Mouse (Mus musculus) liver, embryonic 14.5 days (tissue): ENCODE measurements around the gene Zfp280b. TPM values are rescaled to one million over a fixed set of nuclear protein-coding genes. Genes with fewer than 3 reads are reported as not detected.

Source experiments
- ATAC-seq: fragments of 200-750 bp; cut with Nextera tagmentation; 2 replicates; pipeline ENCODE4 v1.8.0; 2017; ENCODE audit warnings: moderate number of reproducible peaks, mild to moderate bottlenecking, moderate library complexity; ENCODE audit not compliant: insufficient read depth
- DNase-seq, 3 experiments: peaks; one replicate each; pipeline ENCODE4 v3.0.0-alpha.2; 2012 to 2013; ENCODE audit warnings: low read depth in 3 of 3, low spot score in 3 of 3
- H3K27ac ChIP-seq: fragments of 300-500 bp; sonication (generic); 2 replicates; pipeline ENCODE4 v1.5.1; 2014; ENCODE audit warnings: moderate library complexity, mild to moderate bottlenecking, control low read depth, inconsistent platforms
- H3K27me3 ChIP-seq: fragments of 300-500 bp; sonication (generic); 2 replicates; pipeline ENCODE4 v1.6.1; 2014; ENCODE audit warnings: mild to moderate bottlenecking, low read length, moderate library complexity; ENCODE audit not compliant: control insufficient read depth, insufficient read depth
- H3K36me3 ChIP-seq: fragments of 300-500 bp; sonication (generic); replicated peaks from 2 replicates; pipeline ENCODE4 v1.6.1; 2014; ENCODE audit warnings: low read depth; ENCODE audit not compliant: control insufficient read depth, insufficient read depth
- H3K4me1 ChIP-seq, 2 experiments: fragments of 200-500 bp in 1 of 2; fragments of 300-500 bp in 1 of 2; sonication (generic) in 1 of 2; replicated peaks; 2 replicates each; pipeline ENCODE4 v1.6.1; 2012 to 2014; ENCODE audit warnings: antibody characterized with exemption in 1 of 2, inconsistent platforms in 1 of 2, low read length in 1 of 2; ENCODE audit not compliant: control insufficient read depth in 2 of 2, insufficient read depth in 2 of 2
- H3K4me2 ChIP-seq: fragments of 300-500 bp; sonication (generic); 2 replicates; pipeline ENCODE4 v1.6.1; 2014; ENCODE audit warnings: low read depth, mild to moderate bottlenecking, control low read depth, moderate library complexity
- H3K4me3 ChIP-seq, 2 experiments: fragments of 200-500 bp in 1 of 2; fragments of 300-500 bp in 1 of 2; sonication (generic) in 1 of 2; 2 replicates each; pipeline ENCODE4 v1.5.1; 2012 to 2014; ENCODE audit warnings: low read depth in 2 of 2, low read length in 2 of 2, mild to moderate bottlenecking in 2 of 2, control low read depth in 1 of 2, inconsistent platforms in 1 of 2, moderate library complexity in 1 of 2; ENCODE audit not compliant: insufficient read depth in 1 of 2
- H3K9ac ChIP-seq: fragments of 300-500 bp; sonication (generic); replicated peaks from 2 replicates; pipeline ENCODE4 v1.6.1; 2014; ENCODE audit warnings: mild to moderate bottlenecking, control low read depth, moderate library complexity
- H3K9me3 ChIP-seq: fragments of 300-500 bp; sonication (generic); 2 replicates; pipeline ENCODE4 v1.6.1; 2016; ENCODE audit warnings: low read length, mixed read lengths; ENCODE audit not compliant: control insufficient read depth
- CTCF ChIP-seq: IDR thresholded peaks from 2 replicates; pipeline ENCODE4 v1.5.1; 2016; ENCODE audit warnings: antibody characterized with exemption, low read depth, control low read depth
- EP300 ChIP-seq: IDR thresholded peaks from 2 replicates; pipeline ENCODE4 v1.6.1; 2016; ENCODE audit warnings: antibody characterized with exemption, low read depth
- WGBS: fragments of 180-500 bp; shearing (Covaris S2); extraction: QIAGEN DNeasy Blood & Tissue Kit; methylation state at CpG from one replicate; pipeline ENCODE4 v1.1.7; 2014; ENCODE audit not compliant: insufficient replicate concordance; 5-methylcytosine and 5-hydroxymethylcytosine counted together
- polyA plus RNA-seq, 2 experiments: library from polyadenylated mRNA; depleted of rRNA in 1 of 2; stranded (reverse) in 1 of 2; unstranded in 1 of 2; fragments of >200 nt; fragmentation: Nextera tagmentation in 1 of 2; extraction: Ambion mirVana in 1 of 2; gene quantifications; 2 replicates each; pipeline versions ENCODE4 v1.2.1 to v1.2.3; 2012 to 2014

The Zfp280b gene
- polyA plus RNA-seq, 2 experiments: 7.1 to 9.6 TPM

- peaks cover 7 to 9% of the 10 kb centered on the region in 2 experiments; a peak in 3 of 4 replicates for H3K4me1 ChIP-seq
- DNase-seq: no peak
- no peak overlapping the region for H3K4me3 ChIP-seq
- no peak overlapping the region for H3K9ac ChIP-seq
- TF ChIP-seq CTCF (no peak), EP300 (no peak)
- H3K4me2 ChIP-seq: no peak overlapping the region
- no peaks in the 10 kb centered on the region for H3K27me3 ChIP-seq
- WGBS: 56% methylated on average over 5 of the region's 5 CpGs
- no peaks in the 10 kb centered on the region for H3K9me3 ChIP-seq
- ATAC-seq: no peak
- no peak overlapping the region for H3K27ac ChIP-seq
- H3K36me3 ChIP-seq: peaks cover 33% of the 10 kb centered on the region
Observed at GRCm38 (mm10) chr10:76036962-76037361, 4.5 kb downstream of the Zfp280b start.

- Histone ChIP-seq H3K4me3 (no peak overlapping the region), H3K36me3 (peaks cover 3% of the 10 kb centered on the region), H3K27me3 (no peaks in the 10 kb centered on the region), H3K27ac (no peak overlapping the region), H3K9me3 (no peaks in the 10 kb centered on the region), H3K9ac (no peak overlapping the region), H3K4me1 (peaks cover 0 to 6% of the 10 kb centered on the region in 2 experiments; a peak in 2 of 4 replicates), H3K4me2 (no peak overlapping the region)
- WGBS: 48% methylated on average over 5 of the region's 5 CpGs
- DNase-seq: no peak
- no peak for TF ChIP-seq EP300
- TF ChIP-seq CTCF: no peak
- no peak for ATAC-seq
Observed at GRCm38 (mm10) chr10:76045343-76045742, 12.9 kb downstream of the Zfp280b start.

DNA sequence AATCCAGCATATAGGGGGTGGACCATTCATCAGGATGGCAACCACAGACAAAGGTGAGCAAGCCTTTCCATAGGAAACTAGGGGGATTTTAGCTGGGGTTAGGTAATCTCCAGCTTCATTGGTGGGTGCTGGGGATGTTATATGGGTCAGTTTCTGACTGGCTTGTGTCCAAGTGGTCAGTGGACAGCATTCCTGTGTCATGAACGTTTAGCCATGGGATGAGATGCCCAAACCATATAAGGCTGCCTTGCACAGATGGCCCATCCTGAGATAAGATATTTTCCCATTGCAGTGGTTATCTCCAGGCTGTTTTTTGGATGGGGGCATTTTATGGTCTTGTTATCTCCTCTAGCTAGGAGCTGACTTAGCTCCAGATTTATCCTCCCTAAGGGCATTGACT lies 14.3 kb downstream of the Zfp280b start:
- H3K27ac ChIP-seq: no peak overlapping the region
- no peaks in the 10 kb centered on the region for H3K9me3 ChIP-seq
- no peak for TF ChIP-seq CTCF
- no peak for TF ChIP-seq EP300
- H3K4me1 ChIP-seq: peaks cover 0 to 6% of the 10 kb centered on the region in 2 experiments; a peak in 2 of 4 replicates
- H3K36me3 ChIP-seq: no peaks in the 10 kb centered on the region
- H3K9ac ChIP-seq: no peak overlapping the region
- H3K4me3 ChIP-seq: no peak overlapping the region
- no peak overlapping the region; the same call in 1 of the 2 replicates for H3K4me2 ChIP-seq
- ATAC-seq: peak; percentile 47; the same call in 1 of the 2 replicates
- DNase-seq: no peak
- 11% methylated on average over 1 of the region's 1 CpGs for WGBS
- no peaks in the 10 kb centered on the region for H3K27me3 ChIP-seq

- H3K4me1 ChIP-seq: peaks cover 0 to 6% of the 10 kb centered on the region in 2 experiments; a peak in 2 of 4 replicates
- no peaks in the 10 kb centered on the region for H3K9me3 ChIP-seq
- TF ChIP-seq EP300 (no peak), CTCF (no peak)
- no peak overlapping the region for H3K4me3 ChIP-seq
- DNase-seq (no peak), ATAC-seq (peak; percentile 70; the same call in 1 of the 2 replicates)
- no peaks in the 10 kb centered on the region for H3K27me3 ChIP-seq
- no peak overlapping the region for H3K27ac ChIP-seq
- no peak overlapping the region for H3K9ac ChIP-seq
- H3K36me3 ChIP-seq: no peaks in the 10 kb centered on the region
- 35% methylated on average over 5 of the region's 5 CpGs for whole genome bisulfite sequencing
- H3K4me2 ChIP-seq: no peak overlapping the region
Observed at GRCm38 (mm10) chr10:76047182-76047869, 14.9 kb downstream of the Zfp280b start.

GRCm38 (mm10) chr10:76048967-76049366 lies 16.5 kb downstream of the Zfp280b start:
- Histone ChIP-seq H3K4me3 (no peak overlapping the region), H3K9me3 (no peaks in the 10 kb centered on the region), H3K9ac (no peak overlapping the region), H3K4me2 (no peak overlapping the region), H3K36me3 (no peaks in the 10 kb centered on the region), H3K27me3 (no peaks in the 10 kb centered on the region), H3K4me1 (peaks cover 0 to 6% of the 10 kb centered on the region in 2 experiments; a peak in 2 of 4 replicates), H3K27ac (no peak overlapping the region)
- TF ChIP-seq CTCF: no peak
- no peak for TF ChIP-seq EP300
- DNase-seq: no peak
- ATAC-seq: no peak
- 40% methylated on average over 6 of the region's 6 CpGs for WGBS
